Mouse (Mus musculus): Measurements from ENCODE around the gene Lgals3.

DNA sequence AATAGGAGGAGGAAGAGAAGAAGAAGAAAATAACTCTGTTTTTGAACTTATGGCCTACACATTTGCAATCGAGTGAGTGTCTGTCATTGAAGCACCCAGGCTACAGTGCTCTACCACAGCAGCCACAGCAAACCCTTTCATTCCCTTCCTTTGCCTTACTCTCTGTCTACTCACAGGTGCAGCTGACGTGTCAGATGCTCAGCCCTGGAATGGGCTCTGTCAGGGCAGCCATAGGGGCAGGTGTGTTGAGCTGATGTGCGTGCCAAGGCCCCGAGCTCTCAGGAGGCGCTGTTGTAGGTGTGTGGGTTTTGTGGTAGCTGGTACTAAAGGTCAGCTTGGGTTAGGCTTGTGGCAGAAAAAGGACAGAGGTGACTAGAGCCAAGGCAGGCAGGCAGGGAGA, 2.2 kb downstream of the Lgals3 start:
- TF ChIP-seq CTCF (IDR thresholded peaks at IDR 0.05; ENCODE audit: low read depth, low read length) (no peak), POLR2A (IDR thresholded peaks at IDR 0.05; ENCODE audit: borderline replicate concordance, low read depth, low read length) (no peak)

All from bone marrow macrophage, adult 2 months (primary cell).